Mouse (Mus musculus) G1E (cell line): ENCODE measurements at regions not wholly inside any gene's neighbourhood (a gene's known extent, or its start where the extent isn't known, plus 50 kb on each side); places are given as distances from the start of the nearest gene placed in this dataset.

Source experiments
- ATAC-seq: 2 replicates; pipeline ENCODE4 v1.8.0; 2016; ENCODE audit warnings: mild to moderate bottlenecking; ENCODE audit not compliant: insufficient number of reproducible peaks, poor library complexity, low FRiP score, severe bottlenecking; ENCODE audit errors: extremely low read depth
- DNase-seq: peaks from one replicate; pipeline ENCODE4 v3.0.0; 2012; ENCODE audit warnings: low spot score
- H3K27me3 ChIP-seq: 2 replicates; pipeline ENCODE4 v1.6.1; 2012; ENCODE audit warnings: mild to moderate bottlenecking, low read length, inconsistent platforms; ENCODE audit not compliant: insufficient read depth
- H3K36me3 ChIP-seq: replicated peaks from 2 replicates; pipeline ENCODE3; 2012; ENCODE audit warnings: mild to moderate bottlenecking, inconsistent platforms
- H3K4me1 ChIP-seq: 2 replicates; pipeline ENCODE4 v1.6.1; 2012; ENCODE audit warnings: low read depth, low read length, inconsistent platforms, mixed read lengths; ENCODE audit not compliant: insufficient read depth
- H3K4me3 ChIP-seq: 2 replicates; pipeline ENCODE4 v1.5.1; 2012; ENCODE audit warnings: low read depth, mild to moderate bottlenecking, inconsistent platforms, low read length, moderate library complexity, mixed read lengths
- H3K9me3 ChIP-seq: replicated peaks from 2 replicates; pipeline ENCODE4 v1.6.1; 2012; ENCODE audit warnings: inconsistent platforms
- CTCF ChIP-seq: IDR thresholded peaks from 2 replicates; pipeline ENCODE4 v1.5.1; 2012; ENCODE audit warnings: low read depth, low read length, inconsistent platforms, mixed read lengths
- GATA1 ChIP-seq: IDR thresholded peaks from 2 replicates; pipeline ENCODE4 v1.6.1; 2012; ENCODE audit warnings: borderline replicate concordance, low read length, inconsistent platforms, mixed read lengths
- GATA2 ChIP-seq: IDR thresholded peaks from 2 replicates; pipeline ENCODE4 v1.6.1; 2012; ENCODE audit warnings: low read depth, low read length, inconsistent platforms, borderline replicate concordance
- POLR2AphosphoS5 ChIP-seq: IDR thresholded peaks from 2 replicates; pipeline ENCODE4 v1.6.1; 2012; ENCODE audit warnings: low read depth, low read length, inconsistent platforms; ENCODE audit not compliant: insufficient replicate concordance
- TAL1 ChIP-seq: conservative IDR thresholded peaks from 2 replicates; pipeline ENCODE4 v1.6.1; 2012; ENCODE audit warnings: low read depth, low read length, inconsistent platforms, mixed read lengths

GRCm38 (mm10) chr3:58138726-58139585 lies 275.6 kb upstream of the Tsc22d2 start:
- Histone ChIP-seq H3K27me3 (no peaks in the 10 kb centered on the region), H3K4me3 (no peak overlapping the region), H3K36me3 (no peaks in the 10 kb centered on the region), H3K4me1 (no peaks in the 10 kb centered on the region), H3K9me3 (no peaks in the 10 kb centered on the region)
- DNase-seq (peak; percentile 5), ATAC-seq (no peak)
- TF ChIP-seq GATA1 = no peak
- TF ChIP-seq CTCF = peak; percentile 66

GRCm38 (mm10) chr3:58146108-58146507 lies 268.4 kb upstream of the Tsc22d2 start:
- ATAC-seq = no peak
- Histone ChIP-seq H3K27me3 (no peaks in the 10 kb centered on the region), H3K4me3 (no peak overlapping the region), H3K4me1 (no peaks in the 10 kb centered on the region), H3K9me3 (no peaks in the 10 kb centered on the region), H3K36me3 (no peaks in the 10 kb centered on the region)
- DNase-seq = no peak
- TF ChIP-seq TAL1 (no peak), GATA1 (no peak), GATA2 (no peak), POLR2AphosphoS5 (no peak)

GRCm38 (mm10) chr3:58146762-58147161 lies 267.8 kb upstream of the Tsc22d2 start:
- TF ChIP-seq CTCF = no peak
- TF ChIP-seq GATA2 = no peak
- TF ChIP-seq GATA1 = no peak
- TF ChIP-seq POLR2AphosphoS5 = no peak
- no peak for TF ChIP-seq TAL1
- Histone ChIP-seq H3K36me3 (no peaks in the 10 kb centered on the region), H3K27me3 (no peaks in the 10 kb centered on the region), H3K9me3 (no peaks in the 10 kb centered on the region), H3K4me1 (no peaks in the 10 kb centered on the region), H3K4me3 (no peak overlapping the region)
- DNase-seq = no peak
- ATAC-seq = no peak

- Histone ChIP-seq H3K27me3 (peaks cover 4% of the 10 kb centered on the region; the same call in 1 of the 2 replicates), H3K4me3 (no peak overlapping the region), H3K9me3 (no peaks in the 10 kb centered on the region), H3K4me1 (no peaks in the 10 kb centered on the region), H3K36me3 (no peaks in the 10 kb centered on the region)
- ATAC-seq (no peak), DNase-seq (no peak)
- TF ChIP-seq TAL1 (no peak), POLR2AphosphoS5 (no peak), CTCF (no peak), GATA1 (no peak), GATA2 (no peak)
These were observed 261.4 kb upstream of the Tsc22d2 start for GRCm38 (mm10) chr3:58153141-58153540.

- DNase-seq = no peak
- H3K4me1 ChIP-seq = no peaks in the 10 kb centered on the region
- ATAC-seq = no peak
- no peaks in the 10 kb centered on the region for H3K36me3 ChIP-seq
- H3K4me3 ChIP-seq = no peak overlapping the region
- no peaks in the 10 kb centered on the region for H3K9me3 ChIP-seq
- H3K27me3 ChIP-seq = peaks cover 4% of the 10 kb centered on the region; the same call in 1 of the 2 replicates
- TF ChIP-seq CTCF (no peak), GATA2 (no peak), POLR2AphosphoS5 (no peak), TAL1 (no peak), GATA1 (no peak)
These were observed 260.4 kb upstream of the Tsc22d2 start for GRCm38 (mm10) chr3:58153874-58154756.

- TF ChIP-seq GATA2 = no peak
- peak; percentile 53 for TF ChIP-seq CTCF
- no peak for TF ChIP-seq GATA1
- no peak for TF ChIP-seq TAL1
- TF ChIP-seq POLR2AphosphoS5 = no peak
- no peaks in the 10 kb centered on the region for H3K9me3 ChIP-seq
- no peak overlapping the region for H3K4me3 ChIP-seq
- H3K27me3 ChIP-seq = no peaks in the 10 kb centered on the region
- DNase-seq (no peak), ATAC-seq (no peak)
- no peaks in the 10 kb centered on the region for H3K36me3 ChIP-seq
- H3K4me1 ChIP-seq = no peaks in the 10 kb centered on the region
These were observed 255.1 kb upstream of the Tsc22d2 start for GRCm38 (mm10) chr3:58159384-58159783.
